Mouse (Mus musculus): Measurements from ENCODE around the gene Hoxd11. TPM values are rescaled to one million over a fixed set of nuclear protein-coding genes. Genes with fewer than 3 reads are reported as not detected.

Hoxd11 gene
- polyA plus RNA-seq, 1 experiment: not detected

- no peak for TF ChIP-seq GATA1 (IDR thresholded peaks at IDR 0.05; ENCODE audit: low read length)
- no peak for TF ChIP-seq TAL1 (IDR thresholded peaks at IDR 0.05; ENCODE audit: low read length)
- peaks cover 100% of the 10 kb centered on the region for H3K27me3 ChIP-seq (ENCODE audit: control insufficient read depth)
Observed at GRCm38 (mm10) chr2:74702820-74703219, 23.5 kb downstream of the Hoxd11 start.

GRCm38 (mm10) chr2:74703317-74703716, 24.0 kb downstream of the Hoxd11 start:
- Histone ChIP-seq H3K27me3 (ENCODE audit: control insufficient read depth) (peaks cover 100% of the 10 kb centered on the region), H3K4me1 (ENCODE audit: control insufficient read depth) (no peaks in the 10 kb centered on the region), H3K9me3 (ENCODE audit: control insufficient read depth, low read length) (no peaks in the 10 kb centered on the region; the same call in 1 of the 2 replicates), H3K4me3 (replicated peaks) (no peak overlapping the region), H3K36me3 (ENCODE audit: control insufficient read depth) (no peaks in the 10 kb centered on the region)
- no peak for TF ChIP-seq TAL1 (IDR thresholded peaks at IDR 0.05; ENCODE audit: low read length)

More at GRCm38 (mm10) chr2:74702820-74703219, 23.5 kb downstream of the Hoxd11 start:
- H3K9me3 ChIP-seq (ENCODE audit: control insufficient read depth, low read length): peaks cover 4% of the 10 kb centered on the region; the same call in 1 of the 2 replicates
- H3K4me1 ChIP-seq (ENCODE audit: control insufficient read depth): 0 out of 2 replicates have a peak, but pooled peaks cover 2% of the 10 kb centered on the region
- no peaks in the 10 kb centered on the region for H3K36me3 ChIP-seq (ENCODE audit: control insufficient read depth)
- no peak overlapping the region for H3K4me3 ChIP-seq (replicated peaks)

- Histone ChIP-seq H3K9me3 (ENCODE audit: control insufficient read depth, low read length) (no peaks in the 10 kb centered on the region; the same call in 1 of the 2 replicates), H3K4me1 (ENCODE audit: control insufficient read depth) (no peaks in the 10 kb centered on the region), H3K27me3 (ENCODE audit: control insufficient read depth) (peaks cover 100% of the 10 kb centered on the region), H3K36me3 (ENCODE audit: control insufficient read depth) (no peaks in the 10 kb centered on the region), H3K4me3 (replicated peaks) (no peak overlapping the region)
- TF ChIP-seq TAL1 (IDR thresholded peaks at IDR 0.05; ENCODE audit: low read length) (no peak), GATA1 (IDR thresholded peaks at IDR 0.05; ENCODE audit: low read length) (no peak)
Observed at GRCm38 (mm10) chr2:74703720-74704392, 24.5 kb downstream of the Hoxd11 start.

GRCm38 (mm10) chr2:74704393-74704998, 25.1 kb downstream of the Hoxd11 start, which contains the start of gene Hoxd8:
Hoxd8 (plus strand) TSS chr2:74704615.
- TF ChIP-seq GATA1 (IDR thresholded peaks at IDR 0.05; ENCODE audit: low read length) (no peak), TAL1 (IDR thresholded peaks at IDR 0.05; ENCODE audit: low read length) (no peak)
- H3K4me3 ChIP-seq (replicated peaks): no peak within 1 kb of the TSS
- H3K4me1 ChIP-seq (ENCODE audit: control insufficient read depth): no peaks in the 10 kb centered on the region
- peaks cover 100% of the 10 kb centered on the region for H3K27me3 ChIP-seq (ENCODE audit: control insufficient read depth)
- no peaks in the 10 kb centered on the region; the same call in 1 of the 2 replicates for H3K9me3 ChIP-seq (ENCODE audit: control insufficient read depth, low read length)
- H3K36me3 ChIP-seq (ENCODE audit: control insufficient read depth): no peaks in the 10 kb centered on the region

GRCm38 (mm10) chr2:74704999-74705466, 25.7 kb downstream of the Hoxd11 start:
- no peaks in the 10 kb centered on the region for H3K4me1 ChIP-seq (ENCODE audit: control insufficient read depth)
- TF ChIP-seq TAL1 (IDR thresholded peaks at IDR 0.05; ENCODE audit: low read length) (no peak), GATA1 (IDR thresholded peaks at IDR 0.05; ENCODE audit: low read length) (no peak)
- peaks cover 100% of the 10 kb centered on the region for H3K27me3 ChIP-seq (ENCODE audit: control insufficient read depth)
- no peaks in the 10 kb centered on the region; the same call in 1 of the 2 replicates for H3K9me3 ChIP-seq (ENCODE audit: control insufficient read depth, low read length)
- H3K36me3 ChIP-seq (ENCODE audit: control insufficient read depth): no peaks in the 10 kb centered on the region
- no peak overlapping the region for H3K4me3 ChIP-seq (replicated peaks)

- TF ChIP-seq TAL1 (IDR thresholded peaks at IDR 0.05; ENCODE audit: low read length) (no peak), GATA1 (IDR thresholded peaks at IDR 0.05; ENCODE audit: low read length) (no peak)
- no peak overlapping the region for H3K4me3 ChIP-seq (replicated peaks)
- no peaks in the 10 kb centered on the region for H3K4me1 ChIP-seq (ENCODE audit: control insufficient read depth)
- H3K27me3 ChIP-seq (ENCODE audit: control insufficient read depth): peaks cover 100% of the 10 kb centered on the region
- no peaks in the 10 kb centered on the region; the same call in 1 of the 2 replicates for H3K9me3 ChIP-seq (ENCODE audit: control insufficient read depth, low read length)
- no peaks in the 10 kb centered on the region for H3K36me3 ChIP-seq (ENCODE audit: control insufficient read depth)
Observed at GRCm38 (mm10) chr2:74705467-74706089, 26.2 kb downstream of the Hoxd11 start.

DNA sequence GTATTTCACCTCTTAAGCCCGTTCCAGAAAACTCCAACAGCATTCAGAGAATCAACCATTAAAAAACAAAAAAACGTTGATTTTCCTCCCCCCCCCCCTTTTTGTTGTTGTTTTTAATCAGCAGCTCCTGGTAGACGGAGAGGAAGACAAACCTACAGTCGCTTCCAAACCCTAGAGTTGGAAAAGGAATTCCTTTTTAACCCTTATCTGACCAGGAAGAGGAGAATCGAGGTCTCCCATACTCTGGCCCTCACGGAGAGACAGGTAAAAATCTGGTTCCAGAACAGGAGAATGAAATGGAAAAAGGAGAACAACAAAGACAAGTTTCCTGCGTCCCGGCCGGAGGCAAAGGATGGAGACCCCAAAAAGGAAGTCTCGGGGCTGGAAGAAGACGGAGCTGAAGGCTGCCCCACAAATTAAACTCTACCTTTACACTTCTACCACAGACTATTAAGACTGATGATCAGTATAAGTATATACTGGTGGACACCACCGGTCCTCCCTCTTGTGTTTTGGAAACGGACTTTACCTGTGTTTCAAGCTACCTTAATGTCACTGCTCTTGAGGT, 27.1 kb downstream of the Hoxd11 start:
- Histone ChIP-seq H3K27me3 (ENCODE audit: control insufficient read depth) (peaks cover 100% of the 10 kb centered on the region), H3K4me1 (ENCODE audit: control insufficient read depth) (no peaks in the 10 kb centered on the region), H3K9me3 (ENCODE audit: control insufficient read depth, low read length) (no peaks in the 10 kb centered on the region; the same call in 1 of the 2 replicates), H3K4me3 (replicated peaks) (no peak overlapping the region), H3K36me3 (ENCODE audit: control insufficient read depth) (no peaks in the 10 kb centered on the region)
- TF ChIP-seq GATA1 (IDR thresholded peaks at IDR 0.05; ENCODE audit: low read length) (no peak), TAL1 (IDR thresholded peaks at IDR 0.05; ENCODE audit: low read length) (no peak)

DNA sequence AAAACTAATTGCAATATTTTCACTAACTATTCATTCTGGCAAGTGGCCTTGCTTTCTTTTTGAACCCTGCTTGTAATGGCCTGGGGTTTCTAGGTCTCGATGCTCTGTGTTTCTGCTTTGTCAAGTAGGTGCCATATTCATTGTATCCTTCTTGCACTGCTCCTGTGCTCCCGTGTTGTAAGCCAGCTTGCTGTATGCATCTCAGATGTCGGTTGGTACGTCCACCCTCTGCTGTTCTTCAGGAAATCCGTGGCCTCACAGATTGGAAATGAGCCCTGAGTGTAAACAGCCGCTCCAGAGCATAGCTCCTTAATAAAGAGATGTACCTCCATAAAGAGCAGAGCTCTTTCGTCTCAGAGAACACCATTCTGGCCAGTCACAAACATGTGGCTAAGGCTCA, 28.2 kb downstream of the Hoxd11 start:
- no peaks in the 10 kb centered on the region; the same call in 1 of the 2 replicates for H3K9me3 ChIP-seq (ENCODE audit: control insufficient read depth, low read length)
- no peak overlapping the region for H3K4me3 ChIP-seq (replicated peaks)
- no peaks in the 10 kb centered on the region for H3K4me1 ChIP-seq (ENCODE audit: control insufficient read depth)
- TF ChIP-seq TAL1 (IDR thresholded peaks at IDR 0.05; ENCODE audit: low read length) (no peak), GATA1 (IDR thresholded peaks at IDR 0.05; ENCODE audit: low read length) (no peak)
- H3K27me3 ChIP-seq (ENCODE audit: control insufficient read depth): peaks cover 100% of the 10 kb centered on the region
- H3K36me3 ChIP-seq (ENCODE audit: control insufficient read depth): no peaks in the 10 kb centered on the region
